Mouse (Mus musculus): ENCODE data around the gene Kcnt1. TPM values are rescaled to one million over a fixed set of nuclear protein-coding genes. Genes with fewer than 3 reads are reported as not detected.

Gene Kcnt1
- polyA plus RNA-seq, 1 experiment = not detected

GRCm38 (mm10) chr2:25862696-25863270 is 751 bp upstream of the Kcnt1 start:
- no peak for TF ChIP-seq GATA1 (IDR thresholded peaks at IDR 0.05; ENCODE audit: low read length)

GRCm38 (mm10) chr2:25864230-25864629 is 696 bp downstream of the Kcnt1 start:
- no peak for TF ChIP-seq GATA1 (IDR thresholded peaks at IDR 0.05; ENCODE audit: low read length)

- TF ChIP-seq GATA1 (IDR thresholded peaks at IDR 0.05; ENCODE audit: low read length) = no peak
Observed at GRCm38 (mm10) chr2:25865412-25865811, 1.9 kb downstream of the Kcnt1 start.

- TF ChIP-seq GATA1 (IDR thresholded peaks at IDR 0.05; ENCODE audit: low read length) = no peak
Observed at GRCm38 (mm10) chr2:25866656-25867055, 3.1 kb downstream of the Kcnt1 start.

- no peak for TF ChIP-seq GATA1 (IDR thresholded peaks at IDR 0.05; ENCODE audit: low read length)
Observed at GRCm38 (mm10) chr2:25877250-25877735, 13.8 kb downstream of the Kcnt1 start.

GRCm38 (mm10) chr2:25877736-25878268 is 14.3 kb downstream of the Kcnt1 start:
- no peak for TF ChIP-seq GATA1 (IDR thresholded peaks at IDR 0.05; ENCODE audit: low read length)

GRCm38 (mm10) chr2:25878516-25878915 is 15.0 kb downstream of the Kcnt1 start:
- TF ChIP-seq GATA1 (IDR thresholded peaks at IDR 0.05; ENCODE audit: low read length) = no peak

GRCm38 (mm10) chr2:25879061-25879460 is 15.5 kb downstream of the Kcnt1 start:
- TF ChIP-seq GATA1 (IDR thresholded peaks at IDR 0.05; ENCODE audit: low read length) = no peak

- TF ChIP-seq GATA1 (IDR thresholded peaks at IDR 0.05; ENCODE audit: low read length) = no peak
Observed at GRCm38 (mm10) chr2:25882276-25882675, 18.7 kb downstream of the Kcnt1 start.

- TF ChIP-seq GATA1 (IDR thresholded peaks at IDR 0.05; ENCODE audit: low read length) = no peak
Observed at GRCm38 (mm10) chr2:25884756-25885155, 21.2 kb downstream of the Kcnt1 start.

- no peak for TF ChIP-seq GATA1 (IDR thresholded peaks at IDR 0.05; ENCODE audit: low read length)
Observed at GRCm38 (mm10) chr2:25887226-25887625, 23.7 kb downstream of the Kcnt1 start.

- no peak for TF ChIP-seq GATA1 (IDR thresholded peaks at IDR 0.05; ENCODE audit: low read length)
Observed at GRCm38 (mm10) chr2:25888144-25888543, 24.6 kb downstream of the Kcnt1 start.

GRCm38 (mm10) chr2:25892440-25892839 is 28.9 kb downstream of the Kcnt1 start:
- TF ChIP-seq GATA1 (IDR thresholded peaks at IDR 0.05; ENCODE audit: low read length) = no peak

- no peak for TF ChIP-seq GATA1 (IDR thresholded peaks at IDR 0.05; ENCODE audit: low read length)
Observed at GRCm38 (mm10) chr2:25898970-25899369, 35.4 kb downstream of the Kcnt1 start.

- TF ChIP-seq GATA1 (IDR thresholded peaks at IDR 0.05; ENCODE audit: low read length) = no peak
Observed at GRCm38 (mm10) chr2:25909872-25910271, 46.3 kb downstream of the Kcnt1 start.

GRCm38 (mm10) chr2:25913247-25913646 is 49.7 kb downstream of the Kcnt1 start:
- no peak for TF ChIP-seq GATA1 (IDR thresholded peaks at IDR 0.05; ENCODE audit: low read length)

- no peak for TF ChIP-seq GATA1 (IDR thresholded peaks at IDR 0.05; ENCODE audit: low read length)
Observed at GRCm38 (mm10) chr2:25914201-25914600, 50.7 kb downstream of the Kcnt1 start.

Data from G1E-ER4 (cell line).